Mouse (Mus musculus): ENCODE results near the gene Mapk3. TPM values are rescaled to one million over a fixed set of nuclear protein-coding genes. Genes with fewer than 3 reads are reported as not detected.
A peak's percentile ranks its signal among the peaks of the same experiment; 100 is the strongest.
"Not testable (repeated sequence)": the region's sequence is repeated elsewhere in the genome, so short reads cannot be mapped to it uniquely, and the experiment has no call there.

Gene Mapk3
- total RNA-seq, 2 experiments from 2014 or later = 22.3 to 22.4 TPM

- H3K27ac ChIP-seq = peak overlapping the region; percentile 99
- intact Hi-C loops (cut with DNase I) = loop anchor here (10.0 kb wide), 2 partner anchors 303 to 343 kb away; partner anchors contain the start of gene Sh2b1
Measured at GRCm38 (mm10) chr7:126778147-126778546, 18.7 kb downstream of the Mapk3 start.

GRCm38 (mm10) chr7:126779101-126779500, 19.7 kb downstream of the Mapk3 start:
- Histone ChIP-seq H3K4me3 (peak overlapping the region; percentile 90), H3K27ac (peak overlapping the region; percentile 99)
- intact Hi-C loops (cut with DNase I) = loop anchor here (10.0 kb wide), 2 partner anchors 304 to 344 kb away; partner anchors contain the start of gene Sh2b1
- not testable (repeated sequence) for DNase-seq

More at GRCm38 (mm10) chr7:126778147-126778546, 18.7 kb downstream of the Mapk3 start:
- no peak for DNase-seq
- H3K4me3 ChIP-seq = peak overlapping the region; percentile 90
- TF ChIP-seq CTCF (IDR thresholded peaks at IDR 0.05) = no peak

GRCm38 (mm10) chr7:126779983-126780970, 20.9 kb downstream of the Mapk3 start:
- peak overlapping the region; percentile 99 for H3K27ac ChIP-seq
- peak overlapping the region; percentile 75 for H3K4me3 ChIP-seq
- peak; percentile 96; the same call in 1 of the 2 replicates for TF ChIP-seq CTCF (IDR thresholded peaks at IDR 0.05)
- DNase-seq = peak; percentile 90
- intact Hi-C loops (cut with DNase I) = loop anchor here (10.0 kb wide), 2 partner anchors 305 to 345 kb away; partner anchors contain the start of gene Sh2b1

GRCm38 (mm10) chr7:126780971-126781635, 21.7 kb downstream of the Mapk3 start, which contains the start of gene Tbx6:
Gene Tbx6, plus strand, starts transcription at chr7:126781483.
- peak within 1 kb of the TSS; percentile 75 for H3K4me3 ChIP-seq
- intact Hi-C loops (cut with DNase I) = no loop called here
- peak; percentile 67 for DNase-seq
- peak within 1 kb of the TSS; percentile 99 for H3K27ac ChIP-seq
- no peak for TF ChIP-seq CTCF (IDR thresholded peaks at IDR 0.05)

GRCm38 (mm10) chr7:126781661-126782370, 22.4 kb downstream of the Mapk3 start:
- no peak for TF ChIP-seq CTCF (IDR thresholded peaks at IDR 0.05)
- Histone ChIP-seq H3K27ac (peak overlapping the region; percentile 70; the same call in 1 of the 2 replicates), H3K4me3 (peak overlapping the region; percentile 75; the same call in 1 of the 2 replicates)

GRCm38 (mm10) chr7:126782693-126783092, 23.3 kb downstream of the Mapk3 start:
- Histone ChIP-seq H3K27ac (no peak overlapping the region), H3K4me3 (no peak overlapping the region)
- no peak for DNase-seq
- TF ChIP-seq CTCF (IDR thresholded peaks at IDR 0.05) = no peak
- intact Hi-C loops (cut with DNase I) = no loop called here

More at GRCm38 (mm10) chr7:126781661-126782370, 22.4 kb downstream of the Mapk3 start:
- intact Hi-C loops (cut with DNase I) = no loop called here
- no peak for DNase-seq

GRCm38 (mm10) chr7:126784469-126784868, 25.1 kb downstream of the Mapk3 start:
- DNase-seq = no peak
- intact Hi-C loops (cut with DNase I) = no loop called here
- Histone ChIP-seq H3K27ac (no peak overlapping the region), H3K4me3 (no peak overlapping the region)
- TF ChIP-seq CTCF (IDR thresholded peaks at IDR 0.05) = no peak

- Histone ChIP-seq H3K27ac (no peak overlapping the region), H3K4me3 (no peak overlapping the region)
- intact Hi-C loops (cut with DNase I) = no loop called here
- DNase-seq = no peak
- TF ChIP-seq CTCF (IDR thresholded peaks at IDR 0.05) = no peak
Measured at GRCm38 (mm10) chr7:126785056-126785455, 25.7 kb downstream of the Mapk3 start.

GRCm38 (mm10) chr7:126786142-126786541, 26.7 kb downstream of the Mapk3 start:
- intact Hi-C loops (cut with DNase I) = no loop called here
- TF ChIP-seq CTCF (IDR thresholded peaks at IDR 0.05) = no peak
- Histone ChIP-seq H3K4me3 (no peak overlapping the region), H3K27ac (no peak overlapping the region)
- DNase-seq = no peak

- H3K4me3 ChIP-seq = no peak overlapping the region
- no peak for TF ChIP-seq CTCF (IDR thresholded peaks at IDR 0.05)
- no peak for DNase-seq
- intact Hi-C loops (cut with DNase I) = no loop called here
- H3K27ac ChIP-seq = no peak overlapping the region
Measured at GRCm38 (mm10) chr7:126789141-126789540, 29.7 kb downstream of the Mapk3 start.

GRCm38 (mm10) chr7:126791851-126792720, 32.7 kb downstream of the Mapk3 start, which contains the start of gene Ppp4c:
Gene Ppp4c, minus strand, starts transcription at chr7:126792496.
- Histone ChIP-seq H3K27ac (peak within 1 kb of the TSS; percentile 91), H3K4me3 (peak within 1 kb of the TSS; percentile 84)
- intact Hi-C loops (cut with DNase I) = loop anchor here (10.0 kb wide), 1 partner anchor 327 kb away; the partner anchor contains the start of gene Atp2a1
- peak; percentile 98 for DNase-seq
- no peak for TF ChIP-seq CTCF (IDR thresholded peaks at IDR 0.05)

Measured in gastrocnemius, adult 2 months (tissue).